Mouse (Mus musculus) 3T3-L1 (cell line): Measurements from ENCODE around the gene Isg20.
A peak's percentile ranks its signal among the peaks of the same experiment; 100 is the strongest.

Experiments
- DNase-seq: peaks from one replicate; pipeline ENCODE4 v3.0.0-alpha.2; 2015; ENCODE audit warnings: low read depth, low spot score

Gene Isg20

GRCm38 (mm10) chr7:78954619-78955018 is 41.4 kb downstream of the Isg20 start:
- DNase-seq, result no peak

DNA sequence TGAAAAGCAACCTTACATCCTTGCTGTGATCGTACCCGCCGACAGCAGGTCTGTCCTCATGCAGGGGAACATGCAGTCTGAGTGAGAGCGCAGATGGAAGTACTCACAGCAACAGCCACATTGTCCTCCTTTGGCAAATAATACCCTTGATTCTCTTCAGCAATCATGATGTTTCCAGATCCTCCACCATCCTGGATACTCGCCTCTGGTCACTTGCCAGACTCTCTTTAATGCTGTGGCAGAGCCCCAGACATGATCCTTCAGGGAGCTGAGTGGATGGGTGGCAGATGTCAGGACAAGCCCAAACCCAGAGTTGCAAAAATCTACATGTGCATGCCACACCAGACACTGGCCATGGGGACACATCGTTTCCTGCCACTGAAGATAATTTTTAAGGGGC is 41.9 kb downstream of the Isg20 start:
- no peak for DNase-seq

- no peak for DNase-seq
These were observed 45.4 kb downstream of the Isg20 start for GRCm38 (mm10) chr7:78958499-78959073.

DNA sequence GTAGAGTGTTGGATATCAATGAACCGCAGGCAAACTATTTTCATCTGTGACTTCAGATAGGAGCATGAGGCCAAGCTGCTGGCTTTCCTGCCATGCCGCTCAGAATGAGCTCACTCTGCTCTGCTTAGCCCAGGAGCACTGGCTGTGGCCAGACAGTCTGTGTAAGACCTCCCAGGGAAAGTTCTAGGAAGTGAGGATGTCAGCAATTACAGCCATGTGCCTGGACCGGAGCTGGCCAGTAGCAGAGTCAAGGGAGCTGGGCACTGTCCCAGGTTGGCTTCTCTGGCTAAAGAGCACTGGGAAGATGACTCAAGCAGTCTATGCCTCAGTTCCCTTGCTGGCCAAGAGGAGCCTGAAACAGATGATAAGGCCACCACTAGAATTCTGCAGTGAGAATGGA is 50.7 kb downstream of the Isg20 start:
- DNase-seq, result peak; percentile 50
